In genomic region chr17:56472733-56473610, GRCm38 (mm10) we compare ENCODE assay signal across 8 mouse cellular contexts. TPM values are rescaled to one million over a fixed set of nuclear protein-coding genes. Genes with fewer than 3 reads are reported as not detected.
DNase-seq lines count a peak whose midpoint lies in the region; ATAC-seq and TF ChIP-seq lines count a peak whose summit lies in the region.

No protein-coding gene starts in this region.

- peaks cover 16% of the 10 kb centered on the region; the same call in 1 of the 2 replicates for H3K36me3 ChIP-seq in forebrain, embryonic 14.5 days (ENCODE audit: control insufficient read depth, insufficient read depth, low read length)
- no peaks in the 10 kb centered on the region for H3K36me3 ChIP-seq in liver, embryonic 13.5 days
- no peaks in the 10 kb centered on the region for H3K36me3 ChIP-seq in stomach, embryonic 15.5 days

- H3K9me3 ChIP-seq in forebrain, embryonic 14.5 days (replicated peaks; ENCODE audit: control insufficient read depth, low read length) = 0 out of 2 replicates have a peak, but pooled peaks cover 3% of the 10 kb centered on the region
- H3K9me3 ChIP-seq in liver, embryonic 13.5 days (replicated peaks) = 0 out of 2 replicates have a peak, but pooled peaks cover 3% of the 10 kb centered on the region
- H3K9me3 ChIP-seq in stomach, embryonic 15.5 days = no peaks in the 10 kb centered on the region

- TF ChIP-seq POLR2A in bone marrow macrophage, adult 2 months (IDR thresholded peaks at IDR 0.05; ENCODE audit: borderline replicate concordance, low read depth, low read length) = no peak

- peak overlapping the region; percentile 99 for H3K4me2 ChIP-seq in forebrain, embryonic 14.5 days (ENCODE audit: low read length)
- peak overlapping the region; percentile 73 for H3K4me2 ChIP-seq in liver, embryonic 13.5 days
- peak overlapping the region; percentile 98 for H3K4me2 ChIP-seq in stomach, embryonic 15.5 days

- WGBS in forebrain, embryonic 14.5 days = 2% methylated on average over 50 of the region's 50 CpGs
- 2% methylated on average over 50 of the region's 50 CpGs for WGBS in liver, embryonic 13.5 days (ENCODE audit: insufficient replicate concordance)
- 5% methylated on average over 49 of the region's 50 CpGs for WGBS in stomach, embryonic 15.5 days

- TF ChIP-seq CTCF in gastrocnemius, adult 2 months (IDR thresholded peaks at IDR 0.05) = peak; percentile 52
- TF ChIP-seq CTCF in bone marrow macrophage, adult 2 months (IDR thresholded peaks at IDR 0.05; ENCODE audit: low read depth, low read length) = no peak

- H3K9ac ChIP-seq in forebrain, embryonic 14.5 days (ENCODE audit: low read length) = peak overlapping the region; percentile 100
- peak overlapping the region; percentile 22; the same call in 1 of the 2 replicates for H3K9ac ChIP-seq in liver, embryonic 13.5 days
- H3K9ac ChIP-seq in stomach, embryonic 15.5 days = 0 out of 2 replicates have a peak overlapping the region, but pooled peaks have one; percentile 4

- H3K27me3 ChIP-seq in forebrain, embryonic 14.5 days (replicated peaks; ENCODE audit: control insufficient read depth, insufficient read depth, low read length) = no peaks in the 10 kb centered on the region
- H3K27me3 ChIP-seq in liver, embryonic 13.5 days = peaks cover 97% of the 10 kb centered on the region
- H3K27me3 ChIP-seq in stomach, embryonic 15.5 days (replicated peaks) = peaks cover 26% of the 10 kb centered on the region

- peak; percentile 6; the same call in 1 of the 2 replicates for ATAC-seq in forebrain, embryonic 14.5 days
- peak; percentile 58 for ATAC-seq in inflammation-experienced regulatory T-cells, adult 6 months
- no peak for ATAC-seq in liver, embryonic 13.5 days (ENCODE audit: low read depth)
- ATAC-seq in stomach, embryonic 15.5 days (ENCODE audit: insufficient read depth, low FRiP score, low read depth) = no peak

- intact Hi-C loops in gastrocnemius, adult 2 months (cut with DNase I) = no loop called here
- intact Hi-C loops in gastrocnemius, postnatal 36 days (cut with DNase I) = no loop called here

- DNase-seq in gastrocnemius, adult 2 months = peak; percentile 60
- no peak for DNase-seq in gastrocnemius, postnatal 36 days
- peak; percentile 81 for DNase-seq in forebrain, embryonic 14.5 days (ENCODE audit: low spot score)
- no peak for DNase-seq in liver, embryonic 13.5 days
- peak; percentile 45 to 70 for DNase-seq in monocyte, adult 2 months (ENCODE audit: low read depth in 1 of 2, low spot score in 2 of 2)

- no peak overlapping the region for H3K27ac ChIP-seq in gastrocnemius, adult 2 months
- H3K27ac ChIP-seq in bone marrow macrophage, adult 2 months (ENCODE audit: insufficient read depth, low read depth, low read length) = peak overlapping the region; percentile 26; the same call in 1 of the 2 replicates
- H3K27ac ChIP-seq in forebrain, embryonic 14.5 days (ENCODE audit: low read depth, low read length) = peak overlapping the region; percentile 99
- no peak overlapping the region for H3K27ac ChIP-seq in liver, embryonic 13.5 days
- H3K27ac ChIP-seq in stomach, embryonic 15.5 days = no peak overlapping the region

- H3K4me3 ChIP-seq in gastrocnemius, adult 2 months = peak overlapping the region; percentile 87
- H3K4me3 ChIP-seq in bone marrow macrophage, adult 2 months (ENCODE audit: insufficient read depth, low read length) = peak overlapping the region; percentile 82
- peak overlapping the region; percentile 95 for H3K4me3 ChIP-seq in forebrain, embryonic 14.5 days (ENCODE audit: low read depth, low read length)
- H3K4me3 ChIP-seq in liver, embryonic 13.5 days (replicated peaks) = peak overlapping the region; percentile 58
- peak overlapping the region; percentile 73 for H3K4me3 ChIP-seq in stomach, embryonic 15.5 days (replicated peaks)

- peaks cover 27% of the 10 kb centered on the region for H3K4me1 ChIP-seq in bone marrow macrophage, adult 2 months (ENCODE audit: control insufficient read depth, insufficient read depth, low read length)
- peaks cover 54% of the 10 kb centered on the region for H3K4me1 ChIP-seq in forebrain, embryonic 14.5 days (ENCODE audit: control insufficient read depth, insufficient read depth, low read length)
- peaks cover 72% of the 10 kb centered on the region for H3K4me1 ChIP-seq in liver, embryonic 13.5 days (replicated peaks)
- H3K4me1 ChIP-seq in stomach, embryonic 15.5 days = peaks cover 78% of the 10 kb centered on the region

RNA-seq across cellular contexts. Expression of gene Ptprs, which starts 3.3 kb away (rescaled TPM):
- total RNA-seq in gastrocnemius, adult 2 months (2021) = 10 to 100 TPM; 29.6 to 43.1 TPM
- 10 to 100 TPM; 35.0 to 45.6 TPM for total RNA-seq in gastrocnemius, postnatal 36 days (2021)
- 75.2 and 77.2 TPM in 2 replicates for polyA plus RNA-seq in bone marrow macrophage, adult 2 months (2012; ENCODE audit: insufficient read depth, insufficient read length, missing spikeins)
- polyA plus RNA-seq in forebrain, embryonic 14.5 days (2014; fragmentation: Nextera tagmentation; extraction: Ambion mirVana) = 248 and 319 TPM in 2 replicates
- 10 to 100 TPM in 1 of 3 experiments, 1 to 10 TPM in 2; 7.2 to 10.9 (median 8.8) TPM for polyA plus RNA-seq in inflammation-experienced regulatory T-cells, adult 6 months (2017; shearing (Covaris generic))
- polyA plus RNA-seq in liver, embryonic 13.5 days (2015; fragmentation: Nextera tagmentation; extraction: Ambion mirVana) = 6.2 and 7.6 TPM in 2 replicates
- 71.8 and 81.2 TPM in 2 replicates for polyA plus RNA-seq in stomach, embryonic 15.5 days (2015; fragmentation: Nextera tagmentation; extraction: Ambion mirVana)

RNA-seq across cellular contexts. Expression of gene Znrf4, which starts 39.3 kb away (rescaled TPM):
- total RNA-seq in gastrocnemius, adult 2 months (2021) = not detected
- not detected for total RNA-seq in gastrocnemius, postnatal 36 days (2021)
- polyA plus RNA-seq in bone marrow macrophage, adult 2 months (2012; ENCODE audit: insufficient read depth, insufficient read length, missing spikeins) = not detected in 2 replicates
- 0.14 TPM in 1 of 2 replicates, not detected in the other for polyA plus RNA-seq in forebrain, embryonic 14.5 days (2014; fragmentation: Nextera tagmentation; extraction: Ambion mirVana)
- polyA plus RNA-seq in inflammation-experienced regulatory T-cells, adult 6 months (2017; shearing (Covaris generic)) = not detected
- polyA plus RNA-seq in liver, embryonic 13.5 days (2015; fragmentation: Nextera tagmentation; extraction: Ambion mirVana) = not detected in 2 replicates
- not detected in 2 replicates for polyA plus RNA-seq in stomach, embryonic 15.5 days (2015; fragmentation: Nextera tagmentation; extraction: Ambion mirVana)

Comparison
In these comparisons a context has a peak if more than half of its experiments do, and no peak if none do; other contexts are left out.
1. DNase-seq: peak in gastrocnemius, adult 2 months (single experiment), forebrain, embryonic 14.5 days (single experiment) and monocyte, adult 2 months (2 of 2); none in gastrocnemius, postnatal 36 days (0 of 2) and liver, embryonic 13.5 days (single experiment).
2. H3K27ac ChIP-seq: peak in bone marrow macrophage, adult 2 months (single experiment) and forebrain, embryonic 14.5 days (single experiment); none in gastrocnemius, adult 2 months (single experiment), liver, embryonic 13.5 days (single experiment) and stomach, embryonic 15.5 days (single experiment).
3. ATAC-seq: peak in forebrain, embryonic 14.5 days (single experiment) and inflammation-experienced regulatory T-cells, adult 6 months (single experiment); none in liver, embryonic 13.5 days (single experiment) and stomach, embryonic 15.5 days (single experiment).
4. H3K9ac ChIP-seq: peak in every context shown above with its lines; median percentile 100 in forebrain, embryonic 14.5 days; 22 in liver, embryonic 13.5 days; 4 in stomach, embryonic 15.5 days.
5. Peak in every context shown above with its lines, with median percentiles within 50 percentile points of each other: H3K4me3 ChIP-seq and H3K4me2 ChIP-seq.